Mouse (Mus musculus) bone marrow, adult 2 months (tissue): ENCODE results near the gene Olfr1184. TPM values are rescaled to one million over a fixed set of nuclear protein-coding genes. Genes with fewer than 3 reads are reported as not detected.
"Not testable (repeated sequence)": the region's sequence is repeated elsewhere in the genome, so short reads cannot be mapped to it uniquely, and the experiment has no call there.

Experiments
- H3K27ac ChIP-seq: fragments of 200-500 bp; 2 replicates; pipeline ENCODE4 v1.5.1; 2012; ENCODE audit warnings: low read depth, mild to moderate bottlenecking, control low read depth, inconsistent platforms, low read length; ENCODE audit not compliant: control insufficient read depth, poor library complexity, insufficient read depth
- H3K4me1 ChIP-seq: fragments of 200-500 bp; 2 replicates; pipeline ENCODE4 v1.6.1; 2011; ENCODE audit warnings: low read length; ENCODE audit not compliant: control insufficient read depth, insufficient read depth
- H3K4me3 ChIP-seq: fragments of 200-500 bp; replicated peaks from 2 replicates; pipeline ENCODE3; 2011; ENCODE audit warnings: mild to moderate bottlenecking, low read depth, low read length, control low read depth; ENCODE audit not compliant: control insufficient read depth
- CTCF ChIP-seq: fragments of 200-500 bp; IDR thresholded peaks from 2 replicates; pipeline ENCODE4 v1.5.1; 2011; ENCODE audit warnings: low read length, control low read depth; ENCODE audit not compliant: control insufficient read depth, insufficient read depth
- POLR2A ChIP-seq: fragments of 200-500 bp; IDR thresholded peaks from 2 replicates; pipeline ENCODE4 v1.6.1; 2011; ENCODE audit warnings: low read depth, mild to moderate bottlenecking, control low read depth, low read length, borderline replicate concordance; ENCODE audit not compliant: control insufficient read depth
- WGBS: fragments of 180-500 bp; shearing (Covaris S2); methylation state at CpG from one replicate; pipeline ENCODE4 v1.1.7; 2018; 5-methylcytosine and 5-hydroxymethylcytosine counted together
- polyA plus RNA-seq: library from polyadenylated mRNA; stranded (reverse); fragments of >200 nt; gene quantifications from 2 replicates; pipeline ENCODE4 v1.2.4, GENCODE M21; 2011; ENCODE audit warnings: low replicate concordance; ENCODE audit not compliant: missing spikeins, insufficient read depth, insufficient read length

The Olfr1184 gene
- not detected in 2 replicates for polyA plus RNA-seq

DNA sequence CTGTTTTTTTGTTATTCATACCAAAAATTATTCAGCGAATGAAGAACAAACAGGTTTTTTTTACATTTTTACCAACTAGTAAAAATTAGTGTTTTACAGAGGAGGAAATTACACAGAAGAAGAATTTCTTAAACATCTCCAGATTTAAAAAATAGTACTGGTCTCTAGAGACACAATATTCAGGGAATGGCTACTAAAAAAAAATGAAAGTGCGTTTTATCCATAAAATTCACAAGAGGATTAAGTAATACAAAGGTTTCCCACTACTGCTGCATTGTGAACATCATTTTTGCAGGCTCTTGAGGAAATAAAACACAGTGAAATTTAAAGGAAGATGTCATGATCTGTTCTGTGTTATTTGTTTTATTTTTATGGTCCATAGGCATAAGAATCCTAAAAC lies at the start of gene Olfr1184:
Gene Olfr1184, plus strand, starts transcription at position 301 of the 400 bp plus-strand sequence.
- TF ChIP-seq CTCF (no peak), POLR2A (no peak)
- Histone ChIP-seq H3K4me3 (no peak within 1 kb of the TSS), H3K27ac (no peak within 1 kb of the TSS), H3K4me1 (no peaks in the 10 kb centered on the region)
- 80% methylated on average over 2 of the region's 2 CpGs for WGBS

DNA sequence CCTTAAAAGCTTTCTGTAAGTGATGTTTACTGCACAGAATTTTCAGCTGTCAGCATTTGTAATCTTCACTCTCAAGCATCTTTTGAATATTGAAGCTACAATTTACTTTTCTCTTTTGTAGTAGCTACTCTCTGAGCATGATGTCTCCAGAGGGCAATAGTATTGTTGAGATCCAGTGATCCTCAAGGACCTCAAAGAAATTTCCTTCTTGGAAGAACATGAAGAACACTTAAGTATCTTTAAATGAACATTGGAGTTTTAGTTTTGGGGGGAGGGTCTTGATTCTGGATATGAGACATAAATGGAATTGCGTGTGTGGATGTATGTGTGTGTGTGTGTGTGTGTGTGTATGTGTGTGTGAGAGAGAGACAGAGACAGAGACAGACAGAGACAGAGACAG lies 34.4 kb upstream of the Olfr1184 start, which contains the start of gene Gm13757:
Gene Gm13757, minus strand, starts transcription at position 101 of the 400 bp plus-strand sequence.
- no peak for TF ChIP-seq CTCF
- TF ChIP-seq POLR2A = no peak
- Histone ChIP-seq H3K4me3 (no peak within 1 kb of the TSS), H3K4me1 (no peaks in the 10 kb centered on the region), H3K27ac (no peak within 1 kb of the TSS)
- WGBS = 77% methylated on average over 1 of the region's 1 CpGs

DNA sequence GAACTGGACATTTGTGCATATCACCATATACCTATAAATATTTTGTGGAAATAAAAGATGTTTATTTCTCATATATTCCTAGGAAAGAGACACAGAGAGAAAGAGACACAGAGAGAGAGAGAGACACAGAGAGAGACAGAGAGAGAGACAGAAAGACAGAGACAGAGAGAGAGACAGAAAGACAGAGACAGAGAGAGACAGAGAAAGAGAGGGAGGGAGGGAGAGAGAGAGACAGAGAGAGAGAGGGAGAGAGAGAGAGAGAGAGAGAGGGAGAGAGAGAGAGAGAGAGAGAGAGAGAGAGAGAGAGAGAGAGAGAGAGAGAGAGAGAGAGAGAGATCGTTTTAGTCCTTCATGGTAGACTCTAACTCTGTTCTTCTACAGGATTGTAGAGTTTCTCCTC lies 28.8 kb upstream of the Olfr1184 start, which contains the start of gene Olfr1183:
Gene Olfr1183, plus strand, starts transcription at position 301 of the 400 bp plus-strand sequence.
- H3K4me3 ChIP-seq = not testable (repeated sequence)
- 91% methylated on average over 1 of the region's 1 CpGs for WGBS

DNA sequence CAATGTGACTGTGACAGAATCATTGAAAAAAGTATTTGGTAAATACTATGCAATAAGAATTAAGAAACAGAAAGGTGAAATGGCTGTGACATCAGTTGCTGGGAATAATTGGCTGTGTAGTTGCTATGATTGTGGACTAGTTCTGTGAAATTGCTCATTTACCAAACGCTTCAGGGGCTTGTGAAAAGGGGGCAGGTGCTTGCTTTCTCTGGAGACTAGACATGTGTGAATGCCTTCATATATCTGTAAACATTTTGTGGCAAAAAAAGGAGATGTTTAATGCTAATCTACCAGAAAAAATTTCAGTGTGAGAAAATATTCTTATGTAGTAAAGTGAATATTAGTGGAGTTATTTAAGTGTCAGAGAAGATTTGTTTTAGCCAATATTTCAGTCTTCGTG lies 9.6 kb downstream of the Olfr1184 start, which contains the start of gene Olfr1185-ps1:
Gene Olfr1185-ps1, plus strand, starts transcription at position 301 of the 400 bp plus-strand sequence.
- H3K4me3 ChIP-seq = no peak within 1 kb of the TSS
- TF ChIP-seq CTCF (no peak), POLR2A (no peak)
- 56% methylated on average over 2 of the region's 2 CpGs for WGBS

More for the DNA sequence above, 28.8 kb upstream of the Olfr1184 start, which contains the start of gene Olfr1183:
- not testable (repeated sequence) for H3K27ac ChIP-seq, H3K4me1 ChIP-seq

DNA sequence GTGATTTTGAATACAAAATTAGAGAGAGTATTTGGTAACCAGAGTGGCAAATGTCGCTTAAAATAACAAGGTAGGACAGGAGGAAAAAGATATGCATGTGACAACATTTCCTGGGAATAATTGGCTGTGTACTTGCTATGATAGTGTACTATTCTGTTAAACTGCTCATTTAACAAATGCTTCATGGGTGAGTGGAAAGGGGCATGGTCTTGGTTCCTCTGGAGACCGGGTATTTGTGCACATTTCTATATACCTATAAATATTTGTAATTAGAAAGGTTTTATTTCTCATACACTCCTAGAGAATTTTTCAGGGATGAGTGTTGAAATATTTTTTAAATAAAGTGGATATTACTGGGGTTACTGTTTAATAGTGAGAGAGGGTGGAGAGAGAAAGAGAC lies 34.9 kb downstream of the Olfr1184 start, which contains the start of gene Olfr1186:
Gene Olfr1186, plus strand, starts transcription at position 301 of the 400 bp plus-strand sequence.
- WGBS = 74% methylated on average over 2 of the region's 2 CpGs
- H3K4me1 ChIP-seq = no peaks in the 10 kb centered on the region
- TF ChIP-seq CTCF (no peak), POLR2A (no peak)

More for the DNA sequence above, 9.6 kb downstream of the Olfr1184 start, which contains the start of gene Olfr1185-ps1:
- H3K27ac ChIP-seq = no peak within 1 kb of the TSS
- H3K4me1 ChIP-seq = no peaks in the 10 kb centered on the region

DNA sequence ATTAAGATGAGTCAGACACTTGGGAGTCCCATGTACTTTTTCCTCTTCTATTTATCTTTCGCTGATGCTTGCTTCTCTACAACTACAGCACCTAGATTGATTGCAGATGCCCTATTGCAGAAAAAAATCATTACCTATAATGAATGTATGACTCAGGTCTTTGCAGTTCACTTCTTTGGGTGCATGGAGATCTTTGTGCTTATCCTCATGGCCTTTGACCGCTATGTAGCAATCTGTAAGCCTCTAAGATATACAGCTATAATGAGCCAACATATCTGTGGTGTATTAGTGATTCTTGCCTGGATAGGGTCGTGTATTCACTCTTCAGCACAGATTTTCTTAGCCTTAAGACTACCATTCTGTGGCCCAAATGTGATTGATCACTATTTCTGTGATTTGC lies 42.3 kb downstream of the Olfr1184 start:
- Histone ChIP-seq H3K4me3 (no peak overlapping the region), H3K27ac (no peak overlapping the region), H3K4me1 (no peaks in the 10 kb centered on the region)
- TF ChIP-seq POLR2A = no peak
- no peak for TF ChIP-seq CTCF
- WGBS = 51% methylated on average over 3 of the region's 3 CpGs

More for the DNA sequence above, 34.9 kb downstream of the Olfr1184 start, which contains the start of gene Olfr1186:
- no peak within 1 kb of the TSS for H3K4me3 ChIP-seq
- H3K27ac ChIP-seq = no peak within 1 kb of the TSS

Other genes starting within 250 kb of the Olfr1184 start
- not detected in 2 replicates for gene Olfr1173, start 203.7 kb upstream of the Olfr1184 start, polyA plus RNA-seq
- not detected in 2 replicates for gene Olfr1174-ps, start 168.5 kb upstream of the Olfr1184 start, polyA plus RNA-seq
- not detected in 2 replicates for gene Olfr1175-ps, start 156.4 kb upstream of the Olfr1184 start, polyA plus RNA-seq
- not detected in 2 replicates for gene Olfr1176, start 146.9 kb upstream of the Olfr1184 start, polyA plus RNA-seq
- gene Olfr1177-ps, start 137.1 kb upstream of the Olfr1184 start, polyA plus RNA-seq = not detected in 2 replicates
- 20.4 and 30.3 TPM in 2 replicates for gene Olfr1178, start 96.5 kb upstream of the Olfr1184 start, polyA plus RNA-seq
- gene Olfr1179, start 77.1 kb upstream of the Olfr1184 start, polyA plus RNA-seq = not detected in 2 replicates
- gene Olfr1180, start 64.4 kb upstream of the Olfr1184 start, polyA plus RNA-seq = not detected in 2 replicates
- gene Olfr1181, start 57.4 kb upstream of the Olfr1184 start, polyA plus RNA-seq = not detected in 2 replicates
- gene Gm13757, start 34.5 kb upstream of the Olfr1184 start, polyA plus RNA-seq = not detected in 2 replicates
- not detected in 2 replicates for gene Olfr1183, start 28.7 kb upstream of the Olfr1184 start, polyA plus RNA-seq
- not detected in 2 replicates for gene Olfr1185-ps1, start 9.7 kb downstream of the Olfr1184 start, polyA plus RNA-seq
- not detected in 2 replicates for gene Olfr1186, start 35.0 kb downstream of the Olfr1184 start, polyA plus RNA-seq
- not detected in 2 replicates for gene Olfr1188, start 73.3 kb downstream of the Olfr1184 start, polyA plus RNA-seq
- gene Olfr1189, start 102.9 kb downstream of the Olfr1184 start, polyA plus RNA-seq = not detected in 2 replicates
- 0.16 and 1.7 TPM in 2 replicates for gene Olfr1191-ps1, start 156.9 kb downstream of the Olfr1184 start, polyA plus RNA-seq
- gene Olfr1192-ps1, start 164.9 kb downstream of the Olfr1184 start, polyA plus RNA-seq = 0.29 TPM in 1 of 2 replicates, not detected in the other
- not detected in 2 replicates for gene Olfr1193, start 192.0 kb downstream of the Olfr1184 start, polyA plus RNA-seq
- not detected in 2 replicates for gene Olfr1195, start 205.6 kb downstream of the Olfr1184 start, polyA plus RNA-seq
- gene Olfr1196, start 221.0 kb downstream of the Olfr1184 start, polyA plus RNA-seq = not detected in 2 replicates
- not detected in 2 replicates for gene Olfr1197, start 248.8 kb downstream of the Olfr1184 start, polyA plus RNA-seq